Mouse (Mus musculus): Measurements from ENCODE around the gene Trpm1.

Trpm1 gene

GRCm38 (mm10) chr7:64164997-64165396 lies 11.4 kb downstream of the Trpm1 start:
- peak; percentile 30 to 62 for DNase-seq

GRCm38 (mm10) chr7:64166025-64166424 lies 12.4 kb downstream of the Trpm1 start:
- DNase-seq: no peak

GRCm38 (mm10) chr7:64166724-64167123 lies 13.1 kb downstream of the Trpm1 start:
- no peak for DNase-seq

GRCm38 (mm10) chr7:64179310-64179709 lies 25.7 kb downstream of the Trpm1 start:
- DNase-seq: no peak

- no peak for DNase-seq
Measured at GRCm38 (mm10) chr7:64185203-64185931, 31.7 kb downstream of the Trpm1 start.

- DNase-seq: no peak
Measured at GRCm38 (mm10) chr7:64185932-64186312, 32.3 kb downstream of the Trpm1 start.

- DNase-seq: peak; percentile 28
Measured at GRCm38 (mm10) chr7:64192261-64192943, 38.8 kb downstream of the Trpm1 start.

GRCm38 (mm10) chr7:64193476-64193875 lies 39.8 kb downstream of the Trpm1 start:
- no peak for DNase-seq

- no peak for DNase-seq
Measured at GRCm38 (mm10) chr7:64196114-64196513, 42.5 kb downstream of the Trpm1 start.

GRCm38 (mm10) chr7:64208700-64209099 lies 55.1 kb downstream of the Trpm1 start:
- no peak for DNase-seq

- DNase-seq: no peak
Measured at GRCm38 (mm10) chr7:64212870-64213269, 59.2 kb downstream of the Trpm1 start.

- no peak for DNase-seq
Measured at GRCm38 (mm10) chr7:64214066-64214465, 60.4 kb downstream of the Trpm1 start.

- no peak for DNase-seq
Measured at GRCm38 (mm10) chr7:64215613-64216012, 62.0 kb downstream of the Trpm1 start.

- no peak for DNase-seq
Measured at GRCm38 (mm10) chr7:64217428-64217827, 63.8 kb downstream of the Trpm1 start.

- no peak for DNase-seq
Measured at GRCm38 (mm10) chr7:64219765-64220164, 66.1 kb downstream of the Trpm1 start.

GRCm38 (mm10) chr7:64223215-64223614 lies 69.6 kb downstream of the Trpm1 start:
- DNase-seq: no peak

GRCm38 (mm10) chr7:64226339-64227194 lies 72.9 kb downstream of the Trpm1 start:
- DNase-seq: no peak

- no peak for DNase-seq
Measured at GRCm38 (mm10) chr7:64227586-64227985, 74.0 kb downstream of the Trpm1 start.

GRCm38 (mm10) chr7:64228300-64228699 lies 74.7 kb downstream of the Trpm1 start:
- DNase-seq: no peak

- DNase-seq: no peak
Measured at GRCm38 (mm10) chr7:64229911-64230310, 76.3 kb downstream of the Trpm1 start.

- DNase-seq: no peak
Measured at GRCm38 (mm10) chr7:64231001-64231400, 77.4 kb downstream of the Trpm1 start.

GRCm38 (mm10) chr7:64231996-64232395 lies 78.4 kb downstream of the Trpm1 start:
- DNase-seq: no peak

GRCm38 (mm10) chr7:64234310-64234820 lies 80.7 kb downstream of the Trpm1 start:
- no peak for DNase-seq
